Mouse (Mus musculus): ENCODE measurements around the gene Olfr69. TPM values are rescaled to one million over a fixed set of nuclear protein-coding genes. Genes with fewer than 3 reads are reported as not detected.
"Not testable (repeated sequence)": the region's sequence is repeated elsewhere in the genome, so short reads cannot be mapped to it uniquely, and the experiment has no call there.

Gene Olfr69
- polyA plus RNA-seq (2012; rRNA removed) = not detected in 2 replicates

DNA sequence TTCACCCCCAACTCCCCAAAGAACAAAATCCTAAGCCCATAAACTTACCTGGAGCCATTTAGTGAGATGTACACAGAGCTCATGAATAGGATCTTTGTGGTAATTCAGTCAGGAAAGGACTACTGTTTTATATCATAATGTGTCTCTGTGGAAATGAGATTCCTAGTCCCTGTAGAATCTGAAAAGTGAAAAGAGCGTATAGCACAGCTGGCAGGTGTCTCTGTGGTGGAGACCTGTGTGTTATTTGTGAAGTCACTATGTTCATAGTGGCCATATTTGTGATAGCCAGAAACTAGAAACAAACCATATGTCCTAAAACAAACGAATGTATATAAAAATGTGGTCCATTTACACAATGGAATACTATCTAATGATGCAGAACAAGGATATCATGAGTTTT, at the start of gene Olfr69:
Gene Olfr69 (minus strand): TSS at position 101 of the 400 bp plus-strand sequence.
- Histone ChIP-seq H3K27ac (ENCODE audit: insufficient read depth, low read length) (no peak within 1 kb of the TSS), H3K4me3 (ENCODE audit: insufficient read depth, low read length) (no peak within 1 kb of the TSS), H3K4me1 (ENCODE audit: control insufficient read depth, insufficient read depth, low read length) (no peaks in the 10 kb centered on the region)
- no peak for TF ChIP-seq CTCF (IDR thresholded peaks at IDR 0.05; ENCODE audit: extremely low read depth, insufficient read depth, low read length)
- TF ChIP-seq POLR2A (IDR thresholded peaks at IDR 0.05; ENCODE audit: extremely low read depth, insufficient read depth, low read length) = no peak

DNA sequence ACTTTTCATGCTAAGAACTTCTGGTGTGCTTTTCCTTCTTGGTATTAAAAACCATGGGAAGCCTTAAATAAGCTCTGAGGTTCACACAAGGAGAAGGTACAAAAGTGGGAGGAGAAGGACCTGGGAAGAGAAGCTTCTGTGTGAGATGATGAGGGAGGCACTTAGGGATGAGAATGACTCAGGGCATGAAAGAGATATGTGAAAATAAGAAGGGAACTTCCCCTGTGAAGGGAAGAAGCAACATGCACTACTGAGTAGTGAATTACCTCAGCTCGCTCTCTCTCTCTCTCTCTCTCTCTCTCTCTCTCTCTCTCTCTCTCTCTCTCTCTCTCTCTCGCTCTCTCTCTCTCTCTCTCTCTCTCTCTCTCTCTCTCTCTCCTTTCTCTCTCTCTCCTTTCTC, 43.7 kb upstream of the Olfr69 start:
- not testable (repeated sequence) for H3K4me1 ChIP-seq (ENCODE audit: control insufficient read depth, insufficient read depth, low read length); H3K27ac ChIP-seq (ENCODE audit: insufficient read depth, low read length); H3K4me3 ChIP-seq (ENCODE audit: insufficient read depth, low read length)

DNA sequence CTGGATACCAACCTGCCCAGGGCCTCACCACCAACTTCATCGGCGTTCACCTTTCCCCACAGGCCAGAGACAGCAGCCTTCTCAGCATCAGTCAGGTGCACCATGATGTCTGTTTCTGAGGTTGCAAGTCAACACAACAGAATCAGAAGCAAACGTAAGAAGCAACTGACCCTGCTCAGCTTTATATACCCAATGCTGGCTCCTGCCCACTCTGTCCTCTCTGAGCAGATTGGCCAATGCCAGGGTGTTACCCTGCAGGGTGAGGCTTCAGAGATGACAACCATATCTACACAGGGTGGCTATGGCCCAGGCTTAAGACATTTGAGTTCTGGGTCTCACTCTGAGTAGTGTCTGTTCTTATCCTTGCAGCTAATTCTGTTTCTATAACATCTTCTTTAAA, 42.4 kb upstream of the Olfr69 start, which contains the start of gene Hbb-bt:
Gene Hbb-bt (minus strand): TSS at position 231 of the 400 bp plus-strand sequence.
- Histone ChIP-seq H3K27ac (ENCODE audit: insufficient read depth, low read length) (no peak within 1 kb of the TSS), H3K4me1 (ENCODE audit: control insufficient read depth, insufficient read depth, low read length) (no peaks in the 10 kb centered on the region), H3K4me3 (ENCODE audit: insufficient read depth, low read length) (no peak within 1 kb of the TSS)
- TF ChIP-seq CTCF (IDR thresholded peaks at IDR 0.05; ENCODE audit: extremely low read depth, insufficient read depth, low read length) (no peak), POLR2A (IDR thresholded peaks at IDR 0.05; ENCODE audit: extremely low read depth, insufficient read depth, low read length) (no peak)

DNA sequence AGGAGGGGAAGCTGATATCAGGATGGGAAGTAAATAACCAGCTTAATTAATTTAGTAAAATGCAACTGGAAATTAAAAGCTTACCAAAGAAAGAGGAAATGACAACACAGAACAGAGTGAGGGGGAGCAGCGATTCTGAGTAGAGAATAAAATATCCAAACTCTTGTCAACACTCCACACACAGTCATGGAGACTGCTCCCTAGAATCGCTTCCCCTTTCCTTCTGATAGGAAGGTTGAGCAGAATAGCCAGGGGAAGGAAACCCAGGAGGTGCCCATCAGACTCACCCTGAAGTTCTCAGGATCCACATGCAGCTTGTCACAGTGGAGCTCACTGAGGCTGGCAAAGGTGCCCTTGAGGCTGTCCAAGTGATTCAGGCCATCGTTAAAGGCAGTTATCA, 41.8 kb upstream of the Olfr69 start:
- H3K27ac ChIP-seq (ENCODE audit: insufficient read depth, low read length); H3K4me3 ChIP-seq (ENCODE audit: insufficient read depth, low read length); H3K4me1 ChIP-seq (ENCODE audit: control insufficient read depth, insufficient read depth, low read length): not testable (repeated sequence)

DNA sequence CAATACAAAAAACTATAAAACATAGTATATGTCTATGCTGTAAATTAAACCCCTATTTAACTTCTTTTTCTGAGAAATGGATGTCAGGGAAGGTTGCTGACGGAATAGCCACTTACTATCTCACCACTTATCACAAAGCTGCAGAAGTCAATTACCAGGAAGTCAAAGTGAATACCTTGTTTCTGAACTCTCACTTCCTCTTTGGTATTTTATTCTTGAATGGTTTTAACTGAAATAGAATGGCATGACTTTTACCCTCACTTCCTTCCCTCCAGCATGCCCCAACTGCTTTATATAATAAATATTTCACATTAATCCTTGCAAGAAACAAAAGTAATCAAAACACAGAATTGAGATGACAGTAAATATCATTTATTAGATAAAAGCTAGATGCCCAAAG, 40.8 kb upstream of the Olfr69 start:
- H3K4me1 ChIP-seq (ENCODE audit: control insufficient read depth, insufficient read depth, low read length) = no peaks in the 10 kb centered on the region
- no peak for TF ChIP-seq POLR2A (IDR thresholded peaks at IDR 0.05; ENCODE audit: extremely low read depth, insufficient read depth, low read length)
- no peak for TF ChIP-seq CTCF (IDR thresholded peaks at IDR 0.05; ENCODE audit: extremely low read depth, insufficient read depth, low read length)
- H3K27ac ChIP-seq (ENCODE audit: insufficient read depth, low read length) = no peak overlapping the region
- H3K4me3 ChIP-seq (ENCODE audit: insufficient read depth, low read length) = no peak overlapping the region

DNA sequence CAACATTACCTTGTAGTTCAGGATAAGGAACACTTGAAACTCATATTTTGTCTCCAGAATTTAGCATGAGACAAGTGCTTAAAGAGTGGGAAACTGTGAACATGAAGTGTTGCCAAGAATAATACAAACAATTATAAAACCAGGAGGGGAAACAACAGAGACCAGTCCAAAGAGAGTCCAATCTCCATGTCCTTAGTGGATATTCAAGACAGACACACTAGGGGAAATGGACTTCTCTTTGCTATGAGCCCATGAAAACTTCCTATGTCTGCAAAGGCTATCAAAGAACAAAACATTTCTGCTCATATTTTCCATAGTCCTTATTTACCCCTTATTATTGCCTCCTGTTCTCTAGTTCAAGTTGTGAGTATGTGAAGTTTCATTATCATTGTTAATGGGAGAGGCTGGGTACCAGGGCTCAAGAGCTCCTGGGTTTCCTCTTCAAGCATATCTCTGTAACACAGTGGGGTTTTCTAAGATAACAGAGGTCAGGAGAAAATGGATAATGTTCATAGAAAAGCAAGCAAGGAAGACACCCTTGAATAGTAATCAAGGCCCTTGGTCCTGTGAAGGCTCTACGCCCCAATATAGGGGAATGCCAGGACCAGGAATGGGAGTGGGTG, 39.9 kb upstream of the Olfr69 start:
- no peak overlapping the region for H3K27ac ChIP-seq (ENCODE audit: insufficient read depth, low read length)
- no peaks in the 10 kb centered on the region for H3K4me1 ChIP-seq (ENCODE audit: control insufficient read depth, insufficient read depth, low read length)
- no peak overlapping the region for H3K4me3 ChIP-seq (ENCODE audit: insufficient read depth, low read length)
- TF ChIP-seq CTCF (IDR thresholded peaks at IDR 0.05; ENCODE audit: extremely low read depth, insufficient read depth, low read length) = no peak
- TF ChIP-seq POLR2A (IDR thresholded peaks at IDR 0.05; ENCODE audit: extremely low read depth, insufficient read depth, low read length) = no peak

DNA sequence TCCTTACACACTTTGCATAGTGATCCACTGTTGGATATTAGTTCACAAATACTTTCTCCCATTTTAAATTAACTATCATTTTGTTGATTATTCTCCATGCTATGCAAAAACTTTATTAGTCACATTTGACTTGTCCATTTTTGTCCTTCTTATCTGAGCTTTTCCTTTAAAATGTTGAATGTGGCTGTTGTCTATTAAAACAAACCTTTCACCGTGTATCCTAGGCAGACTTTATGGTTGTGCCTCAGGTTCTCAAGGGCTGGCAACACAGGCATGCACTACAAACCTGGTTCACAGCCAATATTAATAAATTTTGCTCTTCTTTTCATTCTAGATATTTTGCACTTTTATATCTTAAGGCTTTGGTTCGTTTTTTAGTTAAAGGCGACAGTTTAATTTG, 39.4 kb upstream of the Olfr69 start:
- Histone ChIP-seq H3K27ac (ENCODE audit: insufficient read depth, low read length) (no peak overlapping the region), H3K4me3 (ENCODE audit: insufficient read depth, low read length) (no peak overlapping the region), H3K4me1 (ENCODE audit: control insufficient read depth, insufficient read depth, low read length) (no peaks in the 10 kb centered on the region)
- TF ChIP-seq CTCF (IDR thresholded peaks at IDR 0.05; ENCODE audit: extremely low read depth, insufficient read depth, low read length) (no peak), POLR2A (IDR thresholded peaks at IDR 0.05; ENCODE audit: extremely low read depth, insufficient read depth, low read length) (no peak)

DNA sequence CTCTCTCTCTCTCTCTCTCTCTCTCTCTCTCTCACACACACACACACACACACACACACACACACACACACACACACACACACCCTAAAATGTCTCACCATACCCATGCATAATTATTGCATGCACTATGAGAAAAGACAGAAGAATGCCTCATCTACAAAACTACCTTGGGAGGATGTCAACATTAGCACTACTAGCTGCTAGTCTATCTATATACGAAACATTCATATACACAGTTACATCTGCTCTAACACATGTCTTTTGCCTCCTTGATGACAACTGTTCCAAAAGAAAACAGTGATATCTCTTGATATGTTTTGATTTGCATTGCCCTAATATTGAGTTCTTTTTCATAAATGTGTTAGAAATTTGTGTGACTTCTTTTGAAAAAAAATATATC, 38.9 kb upstream of the Olfr69 start:
- Histone ChIP-seq H3K4me3 (ENCODE audit: insufficient read depth, low read length) (no peak overlapping the region), H3K27ac (ENCODE audit: insufficient read depth, low read length) (no peak overlapping the region), H3K4me1 (ENCODE audit: control insufficient read depth, insufficient read depth, low read length) (no peaks in the 10 kb centered on the region)
- TF ChIP-seq POLR2A (IDR thresholded peaks at IDR 0.05; ENCODE audit: extremely low read depth, insufficient read depth, low read length) (no peak), CTCF (IDR thresholded peaks at IDR 0.05; ENCODE audit: extremely low read depth, insufficient read depth, low read length) (no peak)

DNA sequence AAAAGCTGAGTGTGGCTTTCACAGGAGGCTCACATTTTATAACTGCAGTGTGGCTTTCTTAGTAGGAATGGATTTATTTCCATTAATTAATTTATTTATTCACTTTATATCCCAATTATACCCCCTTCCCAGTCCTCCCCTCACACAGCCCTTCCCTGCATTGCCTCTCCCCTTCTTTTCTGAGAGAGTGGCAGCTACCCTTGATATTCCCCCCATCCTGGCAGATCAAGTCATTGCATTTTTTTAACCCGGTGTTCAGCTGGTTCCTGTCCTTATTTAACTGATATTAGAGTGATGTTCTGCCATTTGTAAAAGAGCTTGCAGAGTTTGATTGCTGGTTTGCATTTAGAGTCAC, 38.4 kb upstream of the Olfr69 start:
- H3K4me3 ChIP-seq (ENCODE audit: insufficient read depth, low read length) = no peak overlapping the region
- TF ChIP-seq POLR2A (IDR thresholded peaks at IDR 0.05; ENCODE audit: extremely low read depth, insufficient read depth, low read length) (no peak), CTCF (IDR thresholded peaks at IDR 0.05; ENCODE audit: extremely low read depth, insufficient read depth, low read length) (no peak)

DNA sequence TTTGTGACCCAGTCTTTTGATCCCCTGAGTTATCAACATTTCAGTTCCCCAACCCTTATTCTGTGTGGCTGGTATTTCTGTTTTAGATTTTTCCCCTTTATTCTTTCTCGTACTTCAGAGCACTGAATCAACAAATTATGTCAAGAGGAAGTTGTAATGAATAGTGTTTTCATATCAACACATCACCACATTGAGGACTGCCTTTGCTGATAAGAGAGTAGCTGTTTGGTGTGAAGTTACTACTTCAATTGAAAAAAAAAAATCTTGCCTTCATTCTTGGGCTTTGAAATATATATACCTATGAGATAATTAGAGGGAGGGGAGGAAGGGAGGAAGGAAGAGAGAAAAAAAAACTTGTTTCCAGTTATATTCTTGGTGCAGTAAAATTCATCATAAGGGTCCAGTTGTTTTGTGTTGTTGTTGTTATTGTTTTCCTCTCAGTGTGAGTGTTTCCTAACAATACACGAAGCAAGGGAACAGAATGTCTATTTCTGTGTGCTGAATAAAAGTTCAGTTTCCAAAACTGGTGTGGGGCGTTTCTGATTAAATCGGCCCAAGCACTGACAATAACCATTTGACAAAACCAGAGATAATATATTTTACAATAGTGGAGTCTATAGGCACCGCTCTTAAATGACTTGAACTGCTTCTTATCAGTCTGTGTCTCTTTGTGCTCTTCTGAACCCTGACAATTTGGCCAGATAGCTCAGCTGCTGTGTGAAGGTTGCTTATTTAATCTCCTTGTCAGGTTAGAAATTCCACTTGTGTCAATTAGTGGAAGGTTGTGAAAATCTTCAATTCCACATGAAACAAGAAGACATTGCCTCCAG, 37.8 kb upstream of the Olfr69 start:
- H3K27ac ChIP-seq (ENCODE audit: insufficient read depth, low read length) = no peak overlapping the region
- H3K4me3 ChIP-seq (ENCODE audit: insufficient read depth, low read length) = no peak overlapping the region
- no peaks in the 10 kb centered on the region for H3K4me1 ChIP-seq (ENCODE audit: control insufficient read depth, insufficient read depth, low read length)
- TF ChIP-seq CTCF (IDR thresholded peaks at IDR 0.05; ENCODE audit: extremely low read depth, insufficient read depth, low read length) = no peak
- TF ChIP-seq POLR2A (IDR thresholded peaks at IDR 0.05; ENCODE audit: extremely low read depth, insufficient read depth, low read length) = no peak

More for the DNA sequence above, 38.4 kb upstream of the Olfr69 start:
- Histone ChIP-seq H3K27ac (ENCODE audit: insufficient read depth, low read length) (no peak overlapping the region), H3K4me1 (ENCODE audit: control insufficient read depth, insufficient read depth, low read length) (no peaks in the 10 kb centered on the region)

DNA sequence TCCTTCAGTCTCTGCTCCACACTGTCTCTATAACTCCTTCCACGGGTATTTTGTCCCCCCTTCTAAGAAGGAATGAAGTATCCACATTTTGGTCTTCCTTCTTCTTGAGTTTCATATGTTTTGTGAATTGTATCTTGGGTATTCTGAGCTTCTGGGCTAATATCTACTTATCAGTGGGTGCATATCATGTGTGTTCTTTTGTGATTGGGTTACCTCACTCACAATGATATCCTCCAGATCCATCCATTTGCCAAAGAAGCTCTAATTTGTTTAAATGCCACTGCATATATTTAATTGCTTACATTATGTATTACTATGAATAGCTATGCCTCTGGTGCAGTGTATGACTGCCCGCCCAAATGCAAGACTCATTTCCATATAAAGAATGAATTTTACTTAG, 36.7 kb upstream of the Olfr69 start:
- H3K4me3 ChIP-seq (ENCODE audit: insufficient read depth, low read length); H3K4me1 ChIP-seq (ENCODE audit: control insufficient read depth, insufficient read depth, low read length); H3K27ac ChIP-seq (ENCODE audit: insufficient read depth, low read length): not testable (repeated sequence)

Data from cortical plate, adult 2 months (tissue).